Mouse (Mus musculus): ENCODE measurements at regions not wholly inside any gene's neighbourhood (a gene's known extent, or its start where the extent isn't known, plus 50 kb on each side); places are given as distances from the start of the nearest gene placed in this dataset.
"Not testable (repeated sequence)": the region's sequence is repeated elsewhere in the genome, so short reads cannot be mapped to it uniquely, and the experiment has no call there.

- Histone ChIP-seq H3K9ac (no peak overlapping the region), H3K27ac (replicated peaks) (no peak overlapping the region), H3K4me3 (replicated peaks) (no peak overlapping the region), H3K4me2 (replicated peaks) (no peak overlapping the region), H3K4me1 (peaks cover 4% of the 10 kb centered on the region; the same call in 1 of the 2 replicates), H3K27me3 (no peaks in the 10 kb centered on the region), H3K36me3 (no peaks in the 10 kb centered on the region), H3K9me3 (replicated peaks) (no peaks in the 10 kb centered on the region)
- no peak for ATAC-seq (ENCODE audit: insufficient number of reproducible peaks, low FRiP score, low TSS enrichment, low read depth)
- 76% methylated on average over 1 of the region's 1 CpGs for WGBS
These were observed 197.4 kb downstream of the Prex1 start for GRCm38 (mm10) chr2:166516261-166516660.

GRCm38 (mm10) chr2:166514664-166515063 is 199.0 kb downstream of the Prex1 start:
- Histone ChIP-seq H3K9me3 (replicated peaks) (no peaks in the 10 kb centered on the region), H3K36me3 (no peaks in the 10 kb centered on the region), H3K27me3 (no peaks in the 10 kb centered on the region), H3K4me3 (replicated peaks) (no peak overlapping the region), H3K4me1 (peaks cover 4% of the 10 kb centered on the region; the same call in 1 of the 2 replicates), H3K4me2 (replicated peaks) (no peak overlapping the region), H3K27ac (replicated peaks) (no peak overlapping the region), H3K9ac (no peak overlapping the region)
- ATAC-seq (ENCODE audit: insufficient number of reproducible peaks, low FRiP score, low TSS enrichment, low read depth) = no peak
- WGBS = 67% methylated on average over 8 of the region's 8 CpGs

- Histone ChIP-seq H3K27me3 (no peaks in the 10 kb centered on the region), H3K4me2 (replicated peaks) (no peak overlapping the region), H3K9ac (no peak overlapping the region), H3K36me3 (no peaks in the 10 kb centered on the region), H3K4me1 (peaks cover 8% of the 10 kb centered on the region; the same call in 1 of the 2 replicates), H3K4me3 (replicated peaks) (no peak overlapping the region), H3K27ac (replicated peaks) (no peak overlapping the region), H3K9me3 (replicated peaks) (no peaks in the 10 kb centered on the region)
- WGBS = 73% methylated on average over 8 of the region's 8 CpGs
- no peak for ATAC-seq (ENCODE audit: insufficient number of reproducible peaks, low FRiP score, low TSS enrichment, low read depth)
These were observed 201.1 kb downstream of the Prex1 start for GRCm38 (mm10) chr2:166512488-166512887.

DNA sequence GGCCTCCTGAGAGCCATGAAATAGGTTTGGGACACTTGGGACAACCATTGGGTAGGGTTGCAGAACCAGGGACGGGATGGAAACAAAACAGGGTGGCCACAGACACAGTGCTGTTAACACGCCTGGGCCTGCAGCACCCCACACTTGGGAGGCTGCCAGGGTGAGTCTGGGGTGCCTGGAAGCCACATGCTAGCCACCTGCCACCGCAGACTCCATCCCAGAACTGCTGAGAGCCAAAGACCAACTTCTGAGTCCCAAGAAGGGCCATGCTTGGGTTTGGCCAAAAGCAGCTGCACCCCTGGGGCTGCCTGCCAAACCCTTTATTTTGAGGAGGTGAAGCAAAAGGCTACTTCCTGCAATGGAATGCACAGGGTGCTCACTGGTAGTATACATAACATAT is 202.2 kb downstream of the Prex1 start:
- not testable (repeated sequence) for H3K36me3 ChIP-seq; H3K4me1 ChIP-seq; ATAC-seq (ENCODE audit: insufficient number of reproducible peaks, low FRiP score, low TSS enrichment, low read depth); H3K27me3 ChIP-seq; H3K9ac ChIP-seq; H3K4me2 ChIP-seq (replicated peaks); H3K4me3 ChIP-seq (replicated peaks); H3K27ac ChIP-seq (replicated peaks); H3K9me3 ChIP-seq (replicated peaks)
- WGBS = 46% methylated on average over 3 of the region's 3 CpGs

DNA sequence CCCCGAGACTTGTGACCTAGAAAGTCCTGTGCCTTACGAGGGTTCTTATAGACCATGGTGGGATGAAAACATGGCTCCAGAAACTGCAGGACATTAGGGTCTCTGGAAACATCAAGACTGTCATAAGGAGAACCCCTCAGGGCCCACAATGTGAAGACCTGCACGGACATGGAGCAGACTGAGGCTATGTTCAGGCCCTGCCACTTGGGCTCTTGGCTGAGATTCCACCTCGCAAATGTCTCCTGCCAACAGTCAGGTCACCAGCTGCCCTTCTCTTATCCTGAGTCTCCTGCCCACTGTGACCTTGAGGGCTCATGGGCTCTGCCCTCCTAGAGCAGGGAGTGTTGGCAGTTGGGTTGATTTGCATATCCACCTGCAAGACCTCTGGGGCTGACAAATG is 202.9 kb downstream of the Prex1 start:
- Histone ChIP-seq H3K9me3 (replicated peaks) (no peaks in the 10 kb centered on the region), H3K9ac (no peak overlapping the region), H3K4me3 (replicated peaks) (no peak overlapping the region), H3K27ac (replicated peaks) (no peak overlapping the region), H3K4me2 (replicated peaks) (no peak overlapping the region), H3K27me3 (no peaks in the 10 kb centered on the region), H3K4me1 (0 out of 2 replicates have a peak, but pooled peaks cover 4% of the 10 kb centered on the region), H3K36me3 (no peaks in the 10 kb centered on the region)
- 73% methylated on average over 4 of the region's 4 CpGs for WGBS
- no peak for ATAC-seq (ENCODE audit: insufficient number of reproducible peaks, low FRiP score, low TSS enrichment, low read depth)

GRCm38 (mm10) chr2:166509591-166509990 is 204.0 kb downstream of the Prex1 start:
- Histone ChIP-seq H3K4me1 (peaks cover 16% of the 10 kb centered on the region), H3K4me2 (replicated peaks) (no peak overlapping the region), H3K36me3 (no peaks in the 10 kb centered on the region), H3K4me3 (replicated peaks) (no peak overlapping the region), H3K9me3 (replicated peaks) (no peaks in the 10 kb centered on the region), H3K27ac (replicated peaks) (no peak overlapping the region; the same call in 1 of the 2 replicates), H3K9ac (no peak overlapping the region), H3K27me3 (no peaks in the 10 kb centered on the region)
- ATAC-seq (ENCODE audit: insufficient number of reproducible peaks, low FRiP score, low TSS enrichment, low read depth) = no peak
- WGBS = 64% methylated on average over 10 of the region's 10 CpGs

DNA sequence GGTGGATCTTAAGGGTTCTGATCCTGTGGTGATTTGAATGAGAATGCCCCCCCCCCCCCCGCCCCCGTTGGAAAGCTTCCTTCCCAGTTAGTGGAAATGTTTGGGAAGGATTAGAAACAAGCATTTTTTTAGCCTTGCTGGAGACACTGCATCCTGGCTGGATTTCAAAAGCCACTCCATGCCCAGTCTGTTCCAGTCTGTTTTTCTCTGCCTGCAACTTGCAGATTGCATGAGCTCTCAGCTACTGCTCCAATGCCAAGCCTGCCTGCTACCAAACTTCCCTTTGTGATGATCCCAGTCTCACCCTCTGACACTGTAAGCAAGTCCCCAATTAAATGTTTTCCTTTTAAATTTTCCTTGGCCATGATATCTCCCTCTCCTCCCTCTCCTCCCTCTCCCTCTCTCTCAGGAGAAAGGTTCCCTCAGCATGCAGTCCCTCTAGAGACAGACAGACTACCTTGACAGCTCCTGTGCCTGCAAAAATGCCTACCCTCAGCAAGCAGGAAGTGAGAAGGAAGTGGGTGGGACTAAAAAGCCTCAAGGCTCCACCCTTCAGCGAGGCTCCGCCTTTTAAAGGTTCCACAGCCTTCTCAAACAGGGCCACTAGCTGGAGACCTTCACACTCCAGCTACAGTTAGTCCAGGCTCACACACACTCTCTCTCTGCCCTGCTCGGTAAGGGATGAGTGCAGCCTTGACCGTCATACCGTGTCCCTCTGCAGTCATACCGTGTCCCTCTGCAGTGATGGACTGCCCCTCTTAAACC is 204.8 kb downstream of the Prex1 start:
- no peaks in the 10 kb centered on the region for H3K27me3 ChIP-seq
- no peak overlapping the region for H3K4me3 ChIP-seq (replicated peaks)
- no peaks in the 10 kb centered on the region for H3K9me3 ChIP-seq (replicated peaks)
- 77% methylated on average over 8 of the region's 8 CpGs for WGBS
- ATAC-seq (ENCODE audit: insufficient number of reproducible peaks, low FRiP score, low TSS enrichment, low read depth) = no peak
- peaks cover 24% of the 10 kb centered on the region for H3K4me1 ChIP-seq
- no peak overlapping the region; the same call in 1 of the 2 replicates for H3K27ac ChIP-seq (replicated peaks)
- H3K4me2 ChIP-seq (replicated peaks) = no peak overlapping the region
- H3K36me3 ChIP-seq = no peaks in the 10 kb centered on the region
- no peak overlapping the region for H3K9ac ChIP-seq

- Histone ChIP-seq H3K4me1 (peaks cover 34% of the 10 kb centered on the region), H3K4me3 (replicated peaks) (no peak overlapping the region), H3K27me3 (no peaks in the 10 kb centered on the region), H3K9ac (no peak overlapping the region), H3K36me3 (no peaks in the 10 kb centered on the region), H3K27ac (replicated peaks) (peak overlapping the region; percentile 63; the same call in 1 of the 2 replicates), H3K9me3 (replicated peaks) (no peaks in the 10 kb centered on the region), H3K4me2 (replicated peaks) (no peak overlapping the region)
- 9% methylated on average over 9 of the region's 9 CpGs for WGBS
- no peak; the same call in 1 of the 2 replicates for ATAC-seq (ENCODE audit: insufficient number of reproducible peaks, low FRiP score, low TSS enrichment, low read depth)
These were observed 208.3 kb downstream of the Prex1 start for GRCm38 (mm10) chr2:166505309-166505708.

DNA sequence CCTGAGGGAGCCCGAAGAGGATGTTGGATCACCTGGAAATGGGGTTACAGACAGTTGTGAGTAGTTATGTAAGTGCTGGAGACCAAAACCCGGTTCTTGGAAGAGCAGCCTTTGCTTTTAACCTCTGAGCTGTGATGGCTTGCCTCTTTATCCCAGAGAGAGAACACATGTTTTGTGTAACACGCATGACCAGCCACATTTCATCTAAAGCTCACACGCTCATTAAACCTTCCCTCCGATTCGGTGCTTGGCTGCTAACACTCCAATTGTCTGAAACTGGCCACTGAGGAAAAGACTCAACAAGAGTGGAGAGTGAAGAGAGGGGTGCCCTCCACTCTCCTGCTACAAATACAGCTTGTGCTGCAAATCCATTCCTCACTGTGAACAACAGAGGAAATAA is 210.0 kb downstream of the Prex1 start:
- H3K9ac ChIP-seq = no peak overlapping the region
- H3K27me3 ChIP-seq = no peaks in the 10 kb centered on the region

DNA sequence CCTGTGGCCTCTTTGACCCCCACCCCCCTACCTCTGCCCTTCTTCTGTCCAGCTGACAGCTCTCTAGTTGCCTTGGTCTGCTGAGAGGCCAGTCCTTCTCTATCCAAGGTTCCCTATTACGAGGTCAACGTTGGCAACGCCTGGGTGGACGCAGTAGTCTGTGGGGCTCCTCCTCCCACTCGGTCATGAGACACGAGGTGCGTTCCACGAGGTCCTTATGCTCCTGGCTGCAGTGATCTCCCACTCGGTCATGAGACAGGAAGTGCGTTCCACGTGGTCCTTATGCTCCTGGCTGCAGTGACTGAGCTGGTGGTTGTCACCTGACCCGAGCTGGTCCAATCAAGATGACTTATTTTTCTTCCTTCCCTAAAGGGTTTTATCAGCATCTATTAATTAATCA is 220.7 kb downstream of the Prex1 start:
- Histone ChIP-seq H3K27ac (replicated peaks) (no peak overlapping the region), H3K4me2 (replicated peaks) (no peak overlapping the region), H3K36me3 (no peaks in the 10 kb centered on the region), H3K4me1 (peaks cover 40% of the 10 kb centered on the region), H3K4me3 (replicated peaks) (no peak overlapping the region), H3K27me3 (no peaks in the 10 kb centered on the region), H3K9ac (no peak overlapping the region), H3K9me3 (replicated peaks) (no peaks in the 10 kb centered on the region)
- 82% methylated on average over 12 of the region's 12 CpGs for whole genome bisulfite sequencing
- ATAC-seq (ENCODE audit: insufficient number of reproducible peaks, low FRiP score, low TSS enrichment, low read depth) = no peak

More for the DNA sequence above, 210.0 kb downstream of the Prex1 start:
- peak overlapping the region; percentile 18; the same call in 1 of the 2 replicates for H3K27ac ChIP-seq (replicated peaks)
- H3K9me3 ChIP-seq (replicated peaks) = no peaks in the 10 kb centered on the region
- no peak overlapping the region for H3K4me3 ChIP-seq (replicated peaks)
- H3K36me3 ChIP-seq = no peaks in the 10 kb centered on the region
- no peak for ATAC-seq (ENCODE audit: insufficient number of reproducible peaks, low FRiP score, low TSS enrichment, low read depth)
- 39% methylated on average over 6 of the region's 6 CpGs for WGBS
- H3K4me2 ChIP-seq (replicated peaks) = no peak overlapping the region
- H3K4me1 ChIP-seq = peaks cover 30% of the 10 kb centered on the region

GRCm38 (mm10) chr2:166492421-166492820 is 221.2 kb downstream of the Prex1 start:
- ATAC-seq (ENCODE audit: insufficient number of reproducible peaks, low FRiP score, low TSS enrichment, low read depth) = no peak
- no peaks in the 10 kb centered on the region for H3K9me3 ChIP-seq (replicated peaks)
- 54% methylated on average over 12 of the region's 12 CpGs for WGBS
- H3K9ac ChIP-seq = no peak overlapping the region
- H3K4me2 ChIP-seq (replicated peaks) = no peak overlapping the region
- no peak overlapping the region for H3K4me3 ChIP-seq (replicated peaks)
- H3K27me3 ChIP-seq = no peaks in the 10 kb centered on the region
- H3K27ac ChIP-seq (replicated peaks) = no peak overlapping the region
- no peaks in the 10 kb centered on the region for H3K36me3 ChIP-seq
- H3K4me1 ChIP-seq = peaks cover 45% of the 10 kb centered on the region

GRCm38 (mm10) chr2:166491861-166492260 is 221.8 kb downstream of the Prex1 start:
- Histone ChIP-seq H3K4me3 (replicated peaks) (no peak overlapping the region), H3K9me3 (replicated peaks) (no peaks in the 10 kb centered on the region), H3K4me2 (replicated peaks) (no peak overlapping the region), H3K36me3 (no peaks in the 10 kb centered on the region), H3K27me3 (no peaks in the 10 kb centered on the region), H3K4me1 (peaks cover 47% of the 10 kb centered on the region), H3K9ac (no peak overlapping the region), H3K27ac (replicated peaks) (no peak overlapping the region)
- 64% methylated on average over 6 of the region's 6 CpGs for WGBS
- ATAC-seq (ENCODE audit: insufficient number of reproducible peaks, low FRiP score, low TSS enrichment, low read depth) = no peak
